Mouse (Mus musculus): ENCODE results near the gene Ralgps2. TPM values are rescaled to one million over a fixed set of nuclear protein-coding genes. Genes with fewer than 3 reads are reported as not detected.

The Ralgps2 gene
- total RNA-seq, 2 experiments from 2014 or later = 35.6 to 39.9 TPM

GRCm38 (mm10) chr1:156770845-156771244, 168.6 kb downstream of the Ralgps2 start:
- DNase-seq (ENCODE audit: low spot score in 2 of 2) = no peak

- DNase-seq (ENCODE audit: low spot score in 2 of 2) = no peak
Observed at GRCm38 (mm10) chr1:156769621-156770297, 169.7 kb downstream of the Ralgps2 start.

DNA sequence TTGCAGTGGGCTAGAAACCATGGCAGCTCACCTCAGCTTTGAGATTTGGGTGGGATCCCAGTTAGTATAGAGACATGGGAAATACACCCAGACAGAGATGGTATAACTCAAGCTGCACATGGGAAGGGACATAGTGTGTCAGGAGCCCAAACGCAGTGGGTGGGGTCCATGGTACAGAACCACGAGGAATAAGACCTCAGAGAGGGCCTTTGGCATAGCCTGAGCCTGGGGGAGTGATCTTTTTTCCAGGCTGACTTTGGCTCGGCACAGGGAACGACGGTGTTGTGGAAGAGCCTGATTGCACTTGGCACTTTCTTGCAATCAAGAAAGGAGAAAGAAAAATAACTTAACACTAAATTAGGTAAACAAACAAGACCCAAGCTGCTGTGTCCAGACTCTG, 170.3 kb downstream of the Ralgps2 start:
- no peak for DNase-seq (ENCODE audit: low spot score in 2 of 2)

DNA sequence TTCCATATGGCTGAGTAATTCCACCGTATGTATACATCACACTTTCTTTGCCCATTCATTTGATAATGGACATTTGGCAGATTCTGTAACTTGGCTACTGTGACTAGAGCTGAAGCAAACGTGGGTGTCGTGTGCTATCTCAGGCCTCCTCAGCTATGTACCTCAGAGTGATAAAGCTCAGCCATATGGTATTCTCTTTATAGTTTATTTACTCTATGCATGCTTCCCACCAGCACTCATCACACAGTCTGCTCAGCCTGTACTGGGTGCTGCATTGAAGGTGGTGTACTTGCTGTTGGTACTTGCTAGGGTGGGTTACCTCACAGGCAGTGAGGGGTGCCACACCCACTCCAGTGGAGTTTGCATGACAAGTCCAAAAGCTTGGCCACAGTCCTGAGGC, 174.1 kb downstream of the Ralgps2 start:
- DNase-seq (ENCODE audit: low spot score in 2 of 2) = no peak

GRCm38 (mm10) chr1:156764584-156764983, 174.8 kb downstream of the Ralgps2 start:
- no peak for DNase-seq (ENCODE audit: low spot score in 2 of 2)

DNA sequence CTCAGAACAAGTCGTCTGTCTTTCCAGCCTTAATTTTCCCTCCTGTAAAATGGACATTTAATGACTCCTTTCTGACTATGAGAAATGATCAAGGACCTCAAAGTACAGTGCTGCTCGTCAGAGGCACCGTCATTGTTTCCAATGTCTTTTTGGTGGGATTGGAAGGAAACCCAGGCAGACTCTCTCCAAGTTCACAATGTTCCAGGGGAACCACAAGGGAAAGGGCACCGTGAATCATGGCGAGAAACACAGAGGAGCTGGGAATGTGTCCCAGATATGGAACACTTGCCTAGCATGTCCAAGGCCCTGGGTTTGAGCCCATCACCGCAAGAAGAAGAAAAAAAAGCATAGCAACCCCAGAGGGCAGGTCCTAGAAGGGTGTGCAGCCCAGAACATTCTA, 176.1 kb downstream of the Ralgps2 start:
- DNase-seq (ENCODE audit: low spot score in 2 of 2) = no peak

GRCm38 (mm10) chr1:156761430-156761801, 178.0 kb downstream of the Ralgps2 start:
- no peak for DNase-seq (ENCODE audit: low spot score in 2 of 2)

DNA sequence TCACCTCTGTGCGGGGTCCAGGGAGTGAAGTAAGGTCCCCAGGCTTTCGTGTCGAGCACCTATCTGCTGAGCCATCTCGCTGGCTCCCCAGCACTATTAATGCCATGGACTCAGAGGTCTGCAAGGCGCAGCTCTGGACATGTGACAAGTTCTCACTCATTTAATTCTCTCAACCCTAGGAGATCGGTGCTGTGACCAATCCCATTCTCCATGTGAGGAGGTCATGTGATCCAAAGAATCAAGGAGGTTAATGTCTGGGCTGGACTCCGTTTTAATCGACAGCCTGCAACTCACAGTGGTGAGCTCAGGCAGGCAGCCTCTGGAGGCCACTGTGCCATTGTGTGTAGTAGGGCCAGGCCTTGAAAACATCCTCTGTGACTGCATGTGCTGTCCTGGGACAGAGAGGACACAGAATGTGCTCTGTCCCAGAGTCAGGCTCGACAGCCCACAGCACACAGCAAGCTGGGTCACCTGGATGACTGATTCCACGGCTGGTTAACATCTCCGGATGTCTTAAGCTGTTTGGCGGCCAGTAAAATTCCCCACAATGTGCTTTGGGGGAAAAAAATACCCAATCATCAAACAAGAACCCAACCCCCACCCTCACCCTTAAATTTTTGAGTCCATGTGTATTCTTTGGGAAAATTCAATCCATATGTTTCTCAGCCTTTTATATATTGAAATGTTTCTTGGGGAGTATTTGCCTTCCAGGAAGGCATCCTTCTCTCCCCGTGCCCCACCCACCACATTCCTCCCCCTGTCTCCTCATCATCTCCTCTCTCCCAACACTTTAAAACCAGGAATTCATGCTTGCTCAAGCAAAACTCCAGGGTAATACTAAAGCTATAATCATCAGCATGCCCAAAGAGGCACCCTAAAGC, 178.6 kb downstream of the Ralgps2 start:
- DNase-seq (ENCODE audit: low spot score in 2 of 2) = no peak

GRCm38 (mm10) chr1:156758326-156758725, 181.1 kb downstream of the Ralgps2 start:
- no peak for DNase-seq (ENCODE audit: low spot score in 2 of 2)

- no peak for DNase-seq (ENCODE audit: low spot score in 2 of 2)
Observed at GRCm38 (mm10) chr1:156754608-156755413, 184.6 kb downstream of the Ralgps2 start.

Other genes with a start within 250 kb of the Ralgps2 start
- gene Fam20b, start 220.5 kb downstream of the Ralgps2 start, total RNA-seq (2021) = 10 to 100 TPM; 51.7 to 62.4 TPM
- gene Angptl1, start 101.1 kb downstream of the Ralgps2 start, total RNA-seq (2021) = 10 to 100 TPM in 1 of 2 experiments, 1 to 10 TPM in 1; 7.4 to 11.8 TPM
- gene Tex35, start 169.1 kb upstream of the Ralgps2 start, total RNA-seq (2021) = not detected

Data from adrenal gland, postnatal 4 days (tissue).